Mouse (Mus musculus): ENCODE data around the gene Fam83d.

DNA sequence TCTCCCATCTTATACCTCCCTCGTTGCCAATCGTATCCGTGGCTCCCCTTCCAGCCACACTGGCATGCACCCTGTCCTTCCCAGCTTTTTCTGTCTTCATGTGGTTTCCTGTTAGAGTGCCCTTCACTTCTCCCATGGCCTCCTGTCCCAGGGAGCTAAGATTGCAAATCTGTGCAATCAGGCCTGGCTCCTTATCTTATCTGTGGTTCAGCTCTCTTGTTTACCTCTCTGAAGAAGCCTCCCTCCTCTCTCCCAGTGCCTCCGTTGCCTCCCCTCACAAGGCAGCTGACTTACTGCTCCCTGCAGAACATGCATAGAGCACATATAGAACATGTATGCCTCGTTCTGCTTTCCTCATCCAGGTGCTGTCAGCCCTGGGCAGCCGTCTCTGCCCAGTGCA is 9.6 kb downstream of the Fam83d start:
- TF ChIP-seq CTCF (IDR thresholded peaks at IDR 0.05; ENCODE audit: control insufficient read depth, insufficient read depth, insufficient replicate concordance, low read depth, low read length) (no peak), POLR2A (IDR thresholded peaks at IDR 0.05; ENCODE audit: control insufficient read depth, low read depth, low read length) (no peak)
